Mouse (Mus musculus): ENCODE measurements at regions not wholly inside any gene's neighbourhood (a gene's known extent, or its start where the extent isn't known, plus 50 kb on each side); places are given as distances from the start of the nearest gene placed in this dataset.

GRCm38 (mm10) chr6:49906456-49906855 lies 83.9 kb downstream of the Npy start:
- no peak for TF ChIP-seq CTCF (IDR thresholded peaks at IDR 0.05)
- TF ChIP-seq EP300 (IDR thresholded peaks at IDR 0.05), result no peak
